Mouse (Mus musculus) small intestine, adult 2 months (tissue): Measurements from ENCODE around the gene Lsamp.

ENCODE experiments used
- CTCF ChIP-seq: fragments of 200-500 bp; IDR thresholded peaks from 2 replicates; pipeline ENCODE4 v1.5.1; 2012; ENCODE audit warnings: low read depth, mild to moderate bottlenecking, control low read depth, inconsistent platforms, low read length, moderate library complexity, mixed read lengths; ENCODE audit not compliant: insufficient replicate concordance, insufficient read length; ENCODE audit errors: extremely low read depth
- POLR2A ChIP-seq: fragments of 200-500 bp; IDR thresholded peaks from 2 replicates; pipeline ENCODE4 v1.6.1; 2012; ENCODE audit warnings: low read depth, mild to moderate bottlenecking, control low read depth, inconsistent platforms, low read length, moderate library complexity

- TF ChIP-seq CTCF = no peak
- no peak for TF ChIP-seq POLR2A
Observed at GRCm38 (mm10) chr16:42123826-42124225, 2139.7 kb downstream of the Lsamp start.
